Mouse (Mus musculus) right cerebral cortex, adult 18-20 months (tissue): ENCODE measurements around the gene Dis3.

Experiments
- DNase-seq: peaks from one replicate; pipeline ENCODE4 v3.0.0; 2022; ENCODE audit warnings: mixed read lengths

Dis3 gene

GRCm38 (mm10) chr14:99099267-99099966, at the start of gene Dis3, which contains the start of gene Pibf1:
Gene Dis3, minus strand, starts transcription at chr14:99099770.
Gene Pibf1, plus strand, starts transcription at chr14:99099424.
- peak; percentile 99 for DNase-seq

GRCm38 (mm10) chr14:99146841-99147240, 47.3 kb upstream of the Dis3 start:
- DNase-seq = no peak

GRCm38 (mm10) chr14:99141786-99142633, 42.4 kb upstream of the Dis3 start:
- DNase-seq = peak; percentile 70

- DNase-seq = no peak
These were observed 40.5 kb upstream of the Dis3 start for GRCm38 (mm10) chr14:99140036-99140435.

GRCm38 (mm10) chr14:99136297-99136696, 36.7 kb upstream of the Dis3 start:
- DNase-seq = no peak

GRCm38 (mm10) chr14:99135761-99136160, 36.2 kb upstream of the Dis3 start:
- DNase-seq = no peak

GRCm38 (mm10) chr14:99134048-99134447, 34.5 kb upstream of the Dis3 start:
- no peak for DNase-seq

GRCm38 (mm10) chr14:99129050-99129449, 29.5 kb upstream of the Dis3 start:
- no peak for DNase-seq

- DNase-seq = no peak
These were observed 27.9 kb upstream of the Dis3 start for GRCm38 (mm10) chr14:99127509-99127908.

GRCm38 (mm10) chr14:99126713-99127112, 27.1 kb upstream of the Dis3 start:
- no peak for DNase-seq

- no peak for DNase-seq
These were observed 24.5 kb upstream of the Dis3 start for GRCm38 (mm10) chr14:99124076-99124475.

GRCm38 (mm10) chr14:99121584-99122339, 22.2 kb upstream of the Dis3 start:
- no peak for DNase-seq

- no peak for DNase-seq
These were observed 18.0 kb upstream of the Dis3 start for GRCm38 (mm10) chr14:99117576-99117975.

GRCm38 (mm10) chr14:99108762-99109161, 9.2 kb upstream of the Dis3 start:
- no peak for DNase-seq

GRCm38 (mm10) chr14:99107631-99108187, 8.1 kb upstream of the Dis3 start:
- DNase-seq = no peak

GRCm38 (mm10) chr14:99106671-99107070, 7.1 kb upstream of the Dis3 start:
- DNase-seq = no peak

- DNase-seq = no peak
These were observed 5.1 kb upstream of the Dis3 start for GRCm38 (mm10) chr14:99104542-99105123.

- no peak for DNase-seq
These were observed 3.5 kb upstream of the Dis3 start for GRCm38 (mm10) chr14:99103050-99103449.

GRCm38 (mm10) chr14:99099967-99100587, 507 bp upstream of the Dis3 start:
- DNase-seq = no peak

GRCm38 (mm10) chr14:99088947-99089346, 10.6 kb downstream of the Dis3 start:
- no peak for DNase-seq

GRCm38 (mm10) chr14:99071146-99071545, 28.4 kb downstream of the Dis3 start:
- no peak for DNase-seq

- DNase-seq = no peak
These were observed 36.5 kb downstream of the Dis3 start for GRCm38 (mm10) chr14:99063091-99063490.
